Mouse (Mus musculus) heart, embryonic 11.5 days (tissue): ENCODE measurements around the gene Ska2. TPM values are rescaled to one million over a fixed set of nuclear protein-coding genes. Genes with fewer than 3 reads are reported as not detected.

Source experiments
- ATAC-seq: fragments of 200-750 bp; cut with Nextera tagmentation; replicated peaks from 2 replicates; pipeline ENCODE4 v1.8.0; 2017; ENCODE audit warnings: moderate library complexity; ENCODE audit not compliant: insufficient number of reproducible peaks, low FRiP score, low TSS enrichment
- H3K27ac ChIP-seq: fragments of 300-500 bp; sonication (generic); 2 replicates; pipeline ENCODE4 v1.5.1; 2014; ENCODE audit warnings: mild to moderate bottlenecking, low read depth, low read length
- H3K27me3 ChIP-seq: fragments of 300-500 bp; sonication (generic); 2 replicates; pipeline ENCODE4 v1.6.1; 2014; ENCODE audit warnings: mild to moderate bottlenecking, low read length, mixed read lengths; ENCODE audit not compliant: control insufficient read depth, insufficient read depth
- H3K36me3 ChIP-seq: fragments of 300-500 bp; sonication (generic); 2 replicates; pipeline ENCODE4 v1.6.1; 2014; ENCODE audit warnings: mild to moderate bottlenecking, low read length, moderate library complexity, mixed read lengths; ENCODE audit not compliant: control insufficient read depth, insufficient read depth
- H3K4me1 ChIP-seq: fragments of 300-500 bp; sonication (generic); 2 replicates; pipeline ENCODE4 v1.6.1; 2014; ENCODE audit warnings: low read length; ENCODE audit not compliant: control insufficient read depth, insufficient read depth
- H3K4me2 ChIP-seq: fragments of 300-500 bp; sonication (generic); 2 replicates; pipeline ENCODE4 v1.6.1; 2014; ENCODE audit warnings: mild to moderate bottlenecking, moderate library complexity
- H3K4me3 ChIP-seq: fragments of 300-500 bp; sonication (generic); 2 replicates; pipeline ENCODE4 v1.5.1; 2014; ENCODE audit warnings: low read depth, low read length
- H3K9ac ChIP-seq: fragments of 300-500 bp; sonication (generic); 2 replicates; pipeline ENCODE4 v1.6.1; 2014; ENCODE audit warnings: mild to moderate bottlenecking, low read depth, low read length, moderate library complexity
- H3K9me3 ChIP-seq: fragments of 300-500 bp; sonication (generic); replicated peaks from 2 replicates; pipeline ENCODE4 v1.6.1; 2016; ENCODE audit warnings: low read length; ENCODE audit not compliant: control insufficient read depth
- WGBS: fragments of 180-500 bp; shearing (Covaris S2); extraction: QIAGEN DNeasy Blood & Tissue Kit; methylation state at CpG from one replicate; pipeline ENCODE4 v1.1.7; 2014; ENCODE audit not compliant: insufficient replicate concordance; 5-methylcytosine and 5-hydroxymethylcytosine counted together
- microRNA counts: library from miRNA; unstranded; fragments of <30 nt; microRNA quantifications from one replicate; lab custom pipeline; 2015
- microRNA-seq: library from miRNA; unstranded; fragments of <30 nt; microRNA quantifications from one replicate; pipeline ENCODE4, GENCODE M21; 2016; ENCODE audit warnings: borderline number of aligned reads
- polyA plus RNA-seq: library from polyadenylated mRNA; unstranded; fragments of >200 nt; fragmentation: Nextera tagmentation; extraction: Ambion mirVana; gene quantifications from 2 replicates; pipeline ENCODE4 v1.2.1, GENCODE M21; 2014

Gene Ska2
- polyA plus RNA-seq, 1 experiment from 2014 or later, result 74.8 TPM

GRCm38 (mm10) chr11:87136233-87136632, 27.2 kb downstream of the Ska2 start:
- ATAC-seq, result no peak
- Histone ChIP-seq H3K9me3 (no peaks in the 10 kb centered on the region), H3K9ac (no peak overlapping the region), H3K36me3 (no peaks in the 10 kb centered on the region; the same call in 1 of the 2 replicates), H3K4me3 (no peak overlapping the region), H3K4me2 (no peak overlapping the region), H3K27ac (no peak overlapping the region), H3K4me1 (no peaks in the 10 kb centered on the region), H3K27me3 (no peaks in the 10 kb centered on the region)
- WGBS, result 89% methylated on average over 4 of the region's 4 CpGs

DNA sequence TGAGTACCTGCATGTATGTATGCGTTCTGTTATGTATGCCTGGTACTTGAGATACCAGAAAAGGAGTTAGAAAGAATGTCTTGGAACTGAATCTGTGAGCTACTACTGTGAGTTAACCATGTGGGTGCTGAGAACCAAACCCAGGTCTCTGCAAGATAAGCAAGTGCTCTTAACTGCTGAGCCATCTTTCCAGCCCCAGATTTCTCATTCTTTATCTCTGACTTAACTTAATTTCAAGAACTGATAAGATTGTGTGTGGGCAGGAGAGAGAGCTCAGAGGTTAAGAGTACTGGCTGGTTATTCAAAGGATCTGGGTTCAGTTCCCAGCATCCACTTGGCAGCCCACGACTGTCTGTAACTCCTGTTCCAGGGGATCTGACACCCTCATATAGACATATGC, 49.0 kb downstream of the Ska2 start:
- Histone ChIP-seq H3K9me3 (no peaks in the 10 kb centered on the region), H3K4me3 (no peak overlapping the region), H3K36me3 (no peaks in the 10 kb centered on the region), H3K9ac (no peak overlapping the region), H3K4me2 (no peak overlapping the region), H3K27me3 (no peaks in the 10 kb centered on the region), H3K27ac (no peak overlapping the region), H3K4me1 (no peaks in the 10 kb centered on the region)
- 81% methylated on average over 2 of the region's 2 CpGs for WGBS
- no peak for ATAC-seq

- Histone ChIP-seq H3K4me3 (no peak overlapping the region), H3K36me3 (peaks cover 8% of the 10 kb centered on the region; the same call in 1 of the 2 replicates), H3K4me1 (no peaks in the 10 kb centered on the region), H3K27ac (no peak overlapping the region), H3K27me3 (no peaks in the 10 kb centered on the region), H3K9ac (no peak overlapping the region), H3K4me2 (no peak overlapping the region), H3K9me3 (no peaks in the 10 kb centered on the region)
- no peak for ATAC-seq
- WGBS, result 88% methylated on average over 4 of the region's 4 CpGs
These were observed 53.7 kb downstream of the Ska2 start for GRCm38 (mm10) chr11:87162687-87163086.

DNA sequence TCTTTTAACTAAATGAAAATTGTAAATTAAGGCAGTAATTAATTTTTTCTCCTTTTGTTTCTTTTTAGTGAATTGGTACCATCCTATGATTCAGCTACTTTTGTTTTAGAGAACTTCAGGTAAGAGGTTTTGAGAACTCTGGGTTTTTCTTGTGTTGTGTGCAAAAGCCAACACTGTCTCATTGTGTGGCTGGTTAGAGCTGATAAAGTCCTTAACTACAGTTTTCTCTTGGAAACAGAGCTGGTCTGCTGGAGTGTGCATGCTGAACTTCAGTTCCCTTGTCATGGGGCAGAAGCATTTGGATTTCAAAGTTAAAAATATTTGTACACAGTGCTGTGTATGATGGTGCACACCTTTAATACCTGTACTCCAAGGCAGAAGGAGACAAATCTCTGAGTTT, 54.7 kb downstream of the Ska2 start:
- no peak for ATAC-seq
- no peaks in the 10 kb centered on the region for H3K9me3 ChIP-seq
- H3K36me3 ChIP-seq, result peaks cover 16% of the 10 kb centered on the region
- H3K9ac ChIP-seq, result no peak overlapping the region
- no peaks in the 10 kb centered on the region for H3K27me3 ChIP-seq
- no peaks in the 10 kb centered on the region for H3K4me1 ChIP-seq
- no peak overlapping the region for H3K27ac ChIP-seq
- H3K4me2 ChIP-seq, result no peak overlapping the region
- H3K4me3 ChIP-seq, result no peak overlapping the region

DNA sequence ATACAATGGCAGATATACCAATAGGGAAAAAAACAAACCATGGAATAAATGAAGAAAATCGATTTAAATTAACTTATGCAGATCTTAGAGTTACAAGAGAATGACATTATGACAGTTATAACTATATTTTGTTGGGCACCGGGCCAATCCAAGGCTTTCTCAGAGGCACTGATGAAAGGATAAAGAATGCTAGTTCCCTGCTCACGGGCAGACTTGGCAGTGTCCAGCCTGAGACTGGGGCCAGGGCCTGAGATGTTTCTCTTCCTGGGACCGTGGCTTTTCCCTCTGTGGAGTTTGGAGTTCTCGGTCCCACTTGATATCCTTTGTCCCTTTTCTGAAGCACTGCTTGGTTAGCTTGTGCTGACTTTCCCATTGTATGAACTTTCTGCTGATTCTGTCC, 64.6 kb downstream of the Ska2 start:
- Histone ChIP-seq H3K9ac (no peak overlapping the region), H3K9me3 (no peaks in the 10 kb centered on the region), H3K4me1 (no peaks in the 10 kb centered on the region), H3K4me2 (no peak overlapping the region), H3K36me3 (peaks cover 6% of the 10 kb centered on the region; the same call in 1 of the 2 replicates), H3K27ac (no peak overlapping the region), H3K4me3 (no peak overlapping the region), H3K27me3 (no peaks in the 10 kb centered on the region)
- ATAC-seq, result no peak
- WGBS, result 81% methylated on average over 5 of the region's 5 CpGs

MicroRNA genes within 50 kb of the gene (microRNA counts, 519-probe panel; counts per million panel counts)
- microRNA mmu-miR-301a (lab: Ali Mortazavi, UCI), result 5,928 counts per million, percentile 72 among the panel's probes with 10 or more counts

Small RNA genes lying within 50 kb of the gene (microRNA-seq; reads per million reads assigned to microRNA genes)
- 1,017 reads per million, percentile 84 among the genes with 10 or more reads in this experiment for gene Mir301

Other genes starting within 250 kb of the Ska2 start
- gene Ypel2, start 115.5 kb upstream of the Ska2 start, polyA plus RNA-seq, result 16.8 and 23.9 TPM in 2 replicates
- gene Gdpd1, start 35.2 kb upstream of the Ska2 start, polyA plus RNA-seq, result 20.6 and 28.5 TPM in 2 replicates
- 18.7 and 19.4 TPM in 2 replicates for gene Smg8, start 22.5 kb upstream of the Ska2 start, polyA plus RNA-seq
- gene Prr11, start 526 bp upstream of the Ska2 start, polyA plus RNA-seq, result 12.4 and 14.4 TPM in 2 replicates
- 23.2 and 24.5 TPM in 2 replicates for gene Trim37, start 17.8 kb downstream of the Ska2 start, polyA plus RNA-seq
- gene Ppm1e, start 249.8 kb downstream of the Ska2 start, polyA plus RNA-seq, result 3.8 and 4.2 TPM in 2 replicates